Mouse (Mus musculus) adrenal gland, postnatal 14 days (tissue): Measurements from ENCODE around the gene Samm50. TPM values are rescaled to one million over a fixed set of nuclear protein-coding genes. Genes with fewer than 3 reads are reported as not detected.

Experiments used
- microRNA-seq, 2 experiments: library from miRNA; unstranded; fragments of <30 nt; microRNA quantifications; one replicate each; pipeline ENCODE4 v1.2.0; 2021
- total RNA-seq: library from RNA; stranded (reverse); gene quantifications from 2 replicates; pipeline ENCODE4 v1.2.3, GENCODE M21; 2021

Gene Samm50
- total RNA-seq, 1 experiment from 2014 or later = 213 TPM

Small RNAs within 50 kb of the gene (microRNA-seq; reads per million reads assigned to microRNA genes)
- 0 to 0.38 reads per million in 2 experiments for gene Mir6392

Other genes with a start within 250 kb of the Samm50 start
- not detected in 2 replicates for gene Efcab6, start 126.9 kb upstream of the Samm50 start, total RNA-seq
- gene Sult4a1, start 86.5 kb upstream of the Samm50 start, total RNA-seq = 4.2 and 8.4 TPM in 2 replicates
- 0.19 TPM in 1 of 2 replicates, not detected in the other for gene Pnpla5, start 69.1 kb upstream of the Samm50 start, total RNA-seq
- gene Pnpla3, start 24.4 kb upstream of the Samm50 start, total RNA-seq = 65.0 and 67.7 TPM in 2 replicates
- gene Parvb, start 39.8 kb downstream of the Samm50 start, total RNA-seq = 26.6 and 40.0 TPM in 2 replicates
- 1.3 and 6.9 TPM in 2 replicates for gene Parvg, start 131.8 kb downstream of the Samm50 start, total RNA-seq